Mouse (Mus musculus) spleen, adult 2 months (tissue): ENCODE measurements around the gene Mcoln3. TPM values are rescaled to one million over a fixed set of nuclear protein-coding genes. Genes with fewer than 3 reads are reported as not detected.

ENCODE experiments used
- DNase-seq, 2 experiments: peaks; one replicate each; pipeline versions ENCODE4 v3.0.0 to v3.0.0-alpha.2; 2012 to 2021; ENCODE audit warnings: low spot score in 2 of 2, low read depth in 1 of 2
- H3K27ac ChIP-seq: fragments of 200-500 bp; 2 replicates; pipeline ENCODE4 v1.5.1; 2012; ENCODE audit warnings: low read length, inconsistent platforms; ENCODE audit not compliant: insufficient read depth
- H3K27me3 ChIP-seq: fragments of 200-500 bp; 2 replicates; pipeline ENCODE4 v1.6.1; 2012; ENCODE audit warnings: mild to moderate bottlenecking, moderate library complexity, low read length, inconsistent platforms; ENCODE audit not compliant: control insufficient read depth, insufficient read depth
- H3K36me3 ChIP-seq: fragments of 200-500 bp; 2 replicates; pipeline ENCODE4 v1.6.1; 2012; ENCODE audit warnings: mild to moderate bottlenecking, low read length, inconsistent platforms; ENCODE audit not compliant: control insufficient read depth, insufficient read depth
- H3K4me1 ChIP-seq: fragments of 200-500 bp; 2 replicates; pipeline ENCODE4 v1.6.1; 2011; ENCODE audit warnings: inconsistent platforms; ENCODE audit not compliant: control insufficient read depth, insufficient read depth, insufficient read length
- H3K4me3 ChIP-seq: fragments of 200-500 bp; 2 replicates; pipeline ENCODE4 v1.5.1; 2011; ENCODE audit warnings: mild to moderate bottlenecking, inconsistent platforms; ENCODE audit not compliant: insufficient read depth, insufficient read length; ENCODE audit errors: extremely low read depth
- CTCF ChIP-seq: fragments of 200-500 bp; IDR thresholded peaks from 2 replicates; pipeline ENCODE4 v1.5.1; 2011; ENCODE audit warnings: mild to moderate bottlenecking, inconsistent platforms; ENCODE audit not compliant: insufficient read depth, insufficient read length, insufficient replicate concordance; ENCODE audit errors: extremely low read depth
- POLR2A ChIP-seq: fragments of 200-500 bp; IDR thresholded peaks from 2 replicates; pipeline ENCODE4 v1.6.1; 2011; ENCODE audit warnings: low read depth, low read length, inconsistent platforms
- WGBS: fragments of 180-500 bp; shearing (Covaris S2); methylation state at CpG from one replicate; pipeline ENCODE4 v1.1.7; 2018; 5-methylcytosine and 5-hydroxymethylcytosine counted together
- polyA plus RNA-seq: library from polyadenylated mRNA; depleted of rRNA; stranded (reverse); fragments of >200 nt; gene quantifications from 2 replicates; pipeline ENCODE4 v1.2.3, GENCODE M21; 2012

Gene Mcoln3
- polyA plus RNA-seq, 1 experiment = 4.1 TPM

- Histone ChIP-seq H3K36me3 (peaks cover 3% of the 10 kb centered on the region; the same call in 1 of the 2 replicates), H3K27me3 (no peaks in the 10 kb centered on the region), H3K27ac (no peak overlapping the region), H3K4me1 (no peaks in the 10 kb centered on the region), H3K4me3 (no peak overlapping the region)
- no peak for DNase-seq
- 92% methylated on average over 4 of the region's 4 CpGs for WGBS
- TF ChIP-seq POLR2A (no peak), CTCF (no peak)
Observed at GRCm38 (mm10) chr3:146169356-146169755, 52.1 kb downstream of the Mcoln3 start.

GRCm38 (mm10) chr3:146173030-146173429, 55.8 kb downstream of the Mcoln3 start:
- 79% methylated on average over 5 of the region's 5 CpGs for WGBS
- Histone ChIP-seq H3K36me3 (0 out of 2 replicates have a peak, but pooled peaks cover 3% of the 10 kb centered on the region), H3K4me3 (no peak overlapping the region), H3K27ac (no peak overlapping the region), H3K27me3 (no peaks in the 10 kb centered on the region), H3K4me1 (no peaks in the 10 kb centered on the region)
- no peak for TF ChIP-seq POLR2A
- no peak for TF ChIP-seq CTCF
- DNase-seq = no peak

- DNase-seq = no peak
- 0 out of 2 replicates have a peak, but pooled peaks cover 5% of the 10 kb centered on the region for H3K36me3 ChIP-seq
- no peak for TF ChIP-seq CTCF
- no peak for TF ChIP-seq POLR2A
- WGBS = 94% methylated on average over 9 of the region's 9 CpGs
- H3K4me3 ChIP-seq = no peak overlapping the region
- no peak overlapping the region for H3K27ac ChIP-seq
- H3K27me3 ChIP-seq = no peaks in the 10 kb centered on the region
- no peaks in the 10 kb centered on the region for H3K4me1 ChIP-seq
Observed at GRCm38 (mm10) chr3:146174215-146174614, 57.0 kb downstream of the Mcoln3 start.

GRCm38 (mm10) chr3:146177295-146177694, 60.0 kb downstream of the Mcoln3 start:
- Histone ChIP-seq H3K4me3 (no peak overlapping the region), H3K36me3 (0 out of 2 replicates have a peak, but pooled peaks cover 3% of the 10 kb centered on the region), H3K27ac (no peak overlapping the region), H3K27me3 (no peaks in the 10 kb centered on the region), H3K4me1 (no peaks in the 10 kb centered on the region)
- WGBS = 69% methylated on average over 7 of the region's 7 CpGs
- DNase-seq = no peak
- TF ChIP-seq CTCF (no peak), POLR2A (no peak)

DNA sequence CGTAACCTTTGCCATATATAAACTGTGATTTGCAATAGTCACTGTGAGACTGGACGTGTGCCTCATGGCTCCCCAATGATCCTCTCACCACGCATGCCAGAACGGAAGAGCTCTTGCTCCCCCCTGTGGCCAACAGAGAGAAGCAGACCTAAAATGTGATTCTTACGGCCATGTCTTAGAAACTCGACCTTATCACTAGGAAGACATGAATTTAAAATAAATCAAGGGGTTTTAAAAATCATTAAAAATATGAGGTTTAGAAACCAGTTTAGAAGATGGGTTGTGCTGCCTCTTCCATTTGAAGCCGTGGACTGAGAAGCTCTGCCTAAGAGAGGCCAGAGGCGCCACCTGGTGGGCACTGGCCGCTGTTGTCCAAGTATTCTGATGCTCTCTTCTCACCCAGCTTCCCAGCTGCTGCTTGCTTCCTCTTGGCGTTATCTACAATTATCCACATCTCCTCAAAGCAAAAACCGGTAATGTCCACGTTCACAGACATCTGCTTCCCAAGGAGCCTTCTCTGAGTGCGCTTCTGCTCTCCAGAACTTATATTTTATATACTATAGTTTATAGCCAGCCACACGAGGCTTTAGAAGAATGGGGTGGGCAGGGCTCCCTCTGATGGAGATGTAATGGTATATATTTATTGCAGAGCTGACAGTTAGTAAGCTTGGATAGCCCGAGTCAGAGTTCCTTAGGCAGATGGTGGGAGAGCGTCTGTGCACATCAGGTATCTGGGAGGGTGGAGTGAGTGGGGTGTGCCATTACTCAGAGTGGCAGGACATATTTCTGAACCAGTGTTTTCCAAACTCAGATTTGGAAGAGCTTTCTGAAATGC, 60.7 kb downstream of the Mcoln3 start:
- peak; percentile 61 to 77 for DNase-seq
- Histone ChIP-seq H3K4me1 (no peaks in the 10 kb centered on the region), H3K4me3 (no peak overlapping the region), H3K27ac (no peak overlapping the region), H3K36me3 (0 out of 2 replicates have a peak, but pooled peaks cover 3% of the 10 kb centered on the region), H3K27me3 (no peaks in the 10 kb centered on the region)
- TF ChIP-seq POLR2A (no peak), CTCF (peak; percentile 88)
- 25% methylated on average over 16 of the region's 16 CpGs for WGBS

DNA sequence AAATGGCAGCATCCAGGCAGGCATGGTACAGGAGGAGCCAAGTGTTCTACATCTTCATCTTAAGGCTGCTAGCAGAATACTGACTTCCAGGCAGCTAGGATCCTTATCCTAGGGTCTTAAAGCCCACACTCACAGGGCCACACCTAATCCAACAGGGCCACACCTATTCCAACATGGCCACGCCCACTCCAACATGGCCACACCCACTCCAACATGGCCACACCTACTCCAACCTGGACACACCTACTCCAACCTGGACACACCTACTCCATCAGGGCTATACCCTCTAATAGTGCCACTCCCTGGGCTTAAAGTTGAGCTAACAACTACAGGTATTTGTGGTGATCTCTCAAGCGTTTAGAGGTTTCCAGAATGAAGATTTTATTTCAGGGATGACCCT, 63.1 kb downstream of the Mcoln3 start:
- no peak for DNase-seq
- no peak for TF ChIP-seq POLR2A
- TF ChIP-seq CTCF = no peak
- H3K36me3 ChIP-seq = 0 out of 2 replicates have a peak, but pooled peaks cover 5% of the 10 kb centered on the region

GRCm38 (mm10) chr3:146180986-146181385, 63.7 kb downstream of the Mcoln3 start:
- Histone ChIP-seq H3K27ac (no peak overlapping the region), H3K4me3 (no peak overlapping the region), H3K4me1 (no peaks in the 10 kb centered on the region), H3K36me3 (peaks cover 3% of the 10 kb centered on the region; the same call in 1 of the 2 replicates), H3K27me3 (no peaks in the 10 kb centered on the region)
- WGBS = 55% methylated on average over 3 of the region's 3 CpGs
- TF ChIP-seq CTCF (peak; percentile 62; the same call in 1 of the 2 replicates), POLR2A (no peak)
- peak in 1 of 2 experiments; percentile 60 for DNase-seq

More for the DNA sequence above, 63.1 kb downstream of the Mcoln3 start:
- Histone ChIP-seq H3K27me3 (no peaks in the 10 kb centered on the region), H3K27ac (no peak overlapping the region), H3K4me3 (no peak overlapping the region), H3K4me1 (no peaks in the 10 kb centered on the region)
- WGBS = 76% methylated on average over 2 of the region's 2 CpGs
